Mouse (Mus musculus) layer of hippocampus, adult 9-10 months (tissue): Measurements from ENCODE around the gene Prtn3.
A peak's percentile ranks its signal among the peaks of the same experiment; 100 is the strongest.
"Not testable (repeated sequence)": the region's sequence is repeated elsewhere in the genome, so short reads cannot be mapped to it uniquely, and the experiment has no call there.

Experiments
- DNase-seq: peaks from one replicate; pipeline ENCODE4 v3.0.0; 2022; ENCODE audit warnings: low spot score

Gene Prtn3

DNA sequence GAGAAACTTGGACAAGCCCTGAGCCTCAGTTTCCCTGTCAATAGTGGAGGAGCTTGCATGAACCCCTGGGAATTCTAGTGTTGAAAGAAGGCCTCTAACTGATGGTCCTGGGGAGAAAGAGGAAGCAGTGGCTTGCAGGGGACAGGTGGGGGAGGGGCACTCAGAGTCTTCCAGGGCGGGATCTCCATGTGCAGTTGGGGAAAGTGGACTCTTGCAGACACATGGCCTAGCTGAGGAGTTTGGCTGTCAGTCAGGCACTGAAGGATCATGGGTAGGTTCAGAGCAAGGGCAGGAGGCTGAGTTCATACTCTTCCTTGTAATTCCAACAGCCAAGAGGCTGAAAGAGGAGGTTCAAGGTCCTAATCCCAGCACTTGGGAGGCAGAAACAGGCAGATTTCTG is 2.9 kb downstream of the Prtn3 start:
- DNase-seq = no peak

- no peak for DNase-seq
Observed at GRCm38 (mm10) chr10:79877757-79878156, 3.5 kb downstream of the Prtn3 start.

- no peak for DNase-seq
Observed at GRCm38 (mm10) chr10:79879527-79879926, 5.3 kb downstream of the Prtn3 start.

DNA sequence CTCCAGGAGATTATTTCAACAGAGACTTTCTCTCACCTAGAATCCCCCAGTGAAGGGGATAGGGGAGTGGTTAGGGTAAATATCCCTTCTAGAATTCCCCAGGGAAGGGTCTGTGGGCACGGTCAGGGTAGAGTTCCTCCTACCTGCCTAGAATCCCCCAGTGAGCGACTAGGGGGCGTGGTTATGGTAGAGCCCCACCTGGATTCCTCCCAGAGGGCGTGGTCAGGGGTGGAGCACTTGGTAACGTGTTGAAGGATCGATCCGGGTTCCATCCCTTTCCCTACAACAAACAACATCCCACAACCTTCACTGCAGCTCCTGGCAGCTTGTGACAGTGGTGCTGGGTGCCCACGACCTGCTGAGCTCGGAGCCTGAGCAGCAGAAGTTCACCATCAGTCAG is 6.4 kb downstream of the Prtn3 start:
- no peak for DNase-seq

DNA sequence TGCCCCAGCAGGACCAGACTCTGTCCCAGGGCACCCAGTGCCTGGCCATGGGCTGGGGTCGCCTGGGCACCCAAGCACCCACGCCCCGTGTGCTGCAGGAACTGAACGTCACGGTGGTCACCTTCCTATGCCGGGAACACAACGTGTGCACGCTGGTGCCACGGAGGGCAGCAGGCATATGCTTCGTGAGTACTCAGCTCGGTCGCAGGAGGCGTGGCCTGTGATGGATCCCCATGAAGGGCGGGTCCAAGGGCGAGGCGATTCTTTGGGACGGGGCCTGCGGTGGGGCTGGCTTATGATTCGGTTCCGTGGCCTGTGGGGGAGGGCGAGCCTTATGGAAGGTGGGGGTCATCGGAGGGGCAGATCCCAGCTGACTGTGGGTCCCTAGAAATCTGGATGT is 7.7 kb downstream of the Prtn3 start:
- DNase-seq = no peak

GRCm38 (mm10) chr10:79883297-79884084 is 9.2 kb downstream of the Prtn3 start:
- peak; percentile 59 for DNase-seq

DNA sequence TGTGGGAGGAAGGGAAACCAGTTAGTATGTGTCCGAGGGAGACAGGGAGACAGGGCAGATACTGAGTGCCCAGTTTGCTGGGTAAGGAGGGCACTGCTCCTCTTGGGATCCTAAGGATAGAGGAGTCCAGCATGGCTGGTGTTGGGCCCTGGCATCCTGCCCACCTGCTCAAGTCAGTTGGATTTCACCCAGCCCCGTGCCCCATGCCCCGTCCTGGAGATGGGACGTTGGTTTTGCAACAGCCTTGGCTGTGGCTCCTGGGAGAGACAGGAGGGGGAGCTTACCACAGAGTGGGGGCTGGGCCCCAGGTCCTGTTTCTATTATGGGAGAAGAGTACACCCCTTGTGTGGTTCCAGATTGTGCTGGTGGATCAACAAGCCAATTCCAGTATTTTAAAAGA is 10.2 kb downstream of the Prtn3 start:
- no peak for DNase-seq

GRCm38 (mm10) chr10:79884938-79885337 is 10.7 kb downstream of the Prtn3 start:
- not testable (repeated sequence) for DNase-seq

DNA sequence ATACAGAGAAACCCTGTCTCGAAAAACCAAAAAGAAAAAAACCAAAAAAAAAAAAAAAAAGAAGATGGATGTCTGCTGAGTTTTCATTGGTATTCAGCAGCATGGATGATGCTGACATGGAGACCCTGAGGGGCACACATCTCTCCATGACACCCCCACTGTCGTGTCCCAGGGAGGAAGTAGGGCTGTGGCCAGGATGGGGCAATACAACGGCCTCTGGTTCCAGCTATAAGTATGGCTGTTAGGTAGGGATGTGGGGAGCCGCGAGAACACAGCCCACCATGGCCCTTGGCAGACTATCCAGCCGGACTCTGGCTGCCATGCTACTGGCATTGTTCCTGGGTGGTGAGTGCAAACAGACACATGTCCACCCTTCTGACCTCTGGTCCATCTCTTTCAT is 11.8 kb downstream of the Prtn3 start, which contains the start of gene Elane:
TSS of gene Elane (plus strand) at position 194 of the 400 bp plus-strand sequence.
- no peak for DNase-seq

DNA sequence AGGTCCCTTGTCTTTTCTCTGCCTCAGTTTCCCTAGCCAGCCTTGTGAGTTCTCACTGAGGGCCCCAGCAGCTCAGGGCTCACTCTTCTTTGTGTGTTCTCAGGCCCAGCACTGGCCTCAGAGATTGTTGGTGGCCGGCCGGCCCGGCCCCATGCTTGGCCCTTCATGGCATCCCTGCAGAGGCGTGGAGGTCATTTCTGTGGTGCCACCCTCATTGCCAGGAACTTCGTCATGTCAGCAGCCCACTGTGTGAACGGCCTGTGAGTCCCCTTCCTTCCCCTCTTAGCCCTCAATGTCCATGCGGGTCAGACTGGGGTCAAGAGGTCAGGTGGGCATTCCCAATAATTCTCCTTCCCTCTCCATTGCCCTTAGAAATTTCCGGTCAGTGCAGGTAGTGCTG is 12.3 kb downstream of the Prtn3 start:
- DNase-seq = no peak

DNA sequence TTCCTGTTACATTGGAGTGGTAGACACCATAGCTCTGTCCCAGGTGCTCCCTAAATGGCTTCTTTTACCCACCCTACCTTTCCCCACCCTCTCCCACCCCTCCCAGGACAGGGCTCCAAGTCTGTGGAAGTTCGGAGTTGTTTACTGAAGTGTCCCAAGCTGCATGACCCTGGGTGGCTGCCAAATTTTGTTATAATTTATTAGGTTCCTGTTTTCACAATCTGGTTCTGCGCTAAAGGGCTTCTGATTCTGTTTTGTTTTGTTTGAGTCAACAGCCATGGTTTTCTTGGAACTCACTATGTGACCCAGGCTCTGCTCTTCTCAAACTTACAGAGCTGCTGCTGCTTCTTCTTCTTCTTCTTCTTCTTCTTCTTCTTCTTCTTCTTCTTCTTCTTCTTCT is 15.1 kb downstream of the Prtn3 start:
- no peak for DNase-seq

DNA sequence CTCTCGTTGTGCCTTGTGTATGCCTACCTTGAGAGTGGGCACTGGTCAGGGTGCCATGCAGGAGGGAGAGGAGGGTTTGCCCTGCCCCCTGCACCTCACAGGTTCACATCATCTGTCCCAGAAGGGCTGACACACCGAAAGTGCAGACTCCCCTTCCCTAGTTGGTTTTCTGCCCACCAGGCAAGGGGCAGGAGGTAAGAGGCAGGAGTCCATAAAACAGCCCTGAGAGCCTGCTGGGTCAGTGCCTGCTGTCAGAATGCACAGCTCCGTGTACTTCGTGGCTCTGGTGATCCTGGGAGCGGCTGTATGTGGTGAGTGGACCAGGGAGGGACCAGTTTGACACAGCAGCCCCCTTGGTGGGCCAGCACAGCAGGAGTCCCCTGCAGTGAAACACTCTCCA is 16.4 kb downstream of the Prtn3 start, which contains the start of gene Cfd:
TSS of gene Cfd (plus strand) at position 184 of the 400 bp plus-strand sequence.
- no peak for DNase-seq

GRCm38 (mm10) chr10:79892451-79893118 is 18.3 kb downstream of the Prtn3 start:
- peak; percentile 72 for DNase-seq

GRCm38 (mm10) chr10:79896306-79896705 is 22.0 kb downstream of the Prtn3 start:
- no peak for DNase-seq

DNA sequence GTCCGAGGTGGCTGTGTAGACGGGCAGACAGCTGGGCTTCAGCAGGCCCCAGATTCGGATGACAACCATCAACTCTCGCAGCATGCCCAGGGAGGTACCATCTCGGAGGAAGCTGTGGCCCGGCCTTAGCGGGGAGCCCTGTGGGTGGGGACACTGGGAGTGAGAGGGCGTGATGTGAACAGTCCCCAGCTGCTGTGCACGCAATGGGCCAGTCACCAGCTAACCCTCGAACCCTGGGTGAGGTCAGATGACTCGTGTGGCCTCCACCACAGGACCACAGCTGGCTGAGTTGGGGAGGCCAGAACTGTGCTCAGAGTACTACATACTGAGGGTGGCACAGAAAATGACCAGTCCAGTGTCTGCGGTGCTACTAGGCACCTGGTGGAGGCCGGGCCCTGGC is 22.5 kb downstream of the Prtn3 start:
- no peak for DNase-seq

GRCm38 (mm10) chr10:79897316-79898245 is 23.3 kb downstream of the Prtn3 start:
- DNase-seq = no peak

GRCm38 (mm10) chr10:79900951-79901410 is 26.7 kb downstream of the Prtn3 start:
- DNase-seq = peak; percentile 55

GRCm38 (mm10) chr10:79906712-79907111 is 32.4 kb downstream of the Prtn3 start:
- DNase-seq = no peak

GRCm38 (mm10) chr10:79907415-79907814 is 33.1 kb downstream of the Prtn3 start:
- DNase-seq = no peak

DNA sequence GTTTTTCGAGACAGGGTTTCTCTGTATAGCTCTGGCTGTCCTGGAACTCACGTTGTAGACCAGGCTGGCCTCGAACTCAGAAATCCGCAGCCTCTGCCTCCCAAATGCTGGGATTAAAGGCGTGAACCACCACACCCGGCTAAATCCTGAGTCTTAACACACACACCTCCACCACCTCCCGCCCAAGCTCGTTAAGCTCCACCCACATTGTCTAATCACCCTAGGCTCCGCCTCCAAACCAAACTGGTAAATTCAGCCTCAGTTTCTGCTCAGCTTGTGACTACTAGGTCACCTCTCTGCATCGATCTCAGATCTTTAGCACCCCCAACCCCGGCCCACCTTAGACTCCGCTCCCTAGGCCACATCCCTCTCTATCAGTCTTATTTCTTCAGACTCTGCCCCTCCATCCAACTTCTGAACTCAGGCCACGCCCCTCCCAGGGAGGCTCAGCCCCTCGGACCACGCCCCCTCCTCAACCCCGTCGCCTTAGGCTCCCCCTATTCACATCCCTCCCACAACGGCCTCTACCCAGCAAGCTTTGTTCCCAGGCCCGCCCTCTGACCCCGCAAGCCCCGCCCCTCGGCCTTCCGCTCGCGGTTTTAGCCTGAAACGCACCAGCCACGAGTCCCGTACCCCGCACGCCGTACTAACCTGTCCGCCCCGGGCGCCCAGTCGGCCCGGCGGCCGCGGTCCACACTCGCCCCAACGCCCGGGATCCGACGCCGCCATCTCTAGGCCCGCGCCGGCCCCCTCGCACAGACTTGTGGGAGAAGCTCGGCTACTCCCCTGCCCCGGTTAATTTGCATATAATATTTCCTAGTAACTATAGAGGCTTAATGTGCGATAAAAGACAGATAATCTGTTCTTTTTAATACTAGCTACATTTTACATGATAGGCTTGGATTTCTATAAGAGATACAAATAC is 34.2 kb downstream of the Prtn3 start, which contains the start of gene Med16:
TSS of gene Med16 (minus strand) at position 757 of the 925 bp plus-strand sequence.
- DNase-seq = peak; percentile 96
